Mouse (Mus musculus): Measurements from ENCODE around the gene Gm20390.

Gm20390 gene

DNA sequence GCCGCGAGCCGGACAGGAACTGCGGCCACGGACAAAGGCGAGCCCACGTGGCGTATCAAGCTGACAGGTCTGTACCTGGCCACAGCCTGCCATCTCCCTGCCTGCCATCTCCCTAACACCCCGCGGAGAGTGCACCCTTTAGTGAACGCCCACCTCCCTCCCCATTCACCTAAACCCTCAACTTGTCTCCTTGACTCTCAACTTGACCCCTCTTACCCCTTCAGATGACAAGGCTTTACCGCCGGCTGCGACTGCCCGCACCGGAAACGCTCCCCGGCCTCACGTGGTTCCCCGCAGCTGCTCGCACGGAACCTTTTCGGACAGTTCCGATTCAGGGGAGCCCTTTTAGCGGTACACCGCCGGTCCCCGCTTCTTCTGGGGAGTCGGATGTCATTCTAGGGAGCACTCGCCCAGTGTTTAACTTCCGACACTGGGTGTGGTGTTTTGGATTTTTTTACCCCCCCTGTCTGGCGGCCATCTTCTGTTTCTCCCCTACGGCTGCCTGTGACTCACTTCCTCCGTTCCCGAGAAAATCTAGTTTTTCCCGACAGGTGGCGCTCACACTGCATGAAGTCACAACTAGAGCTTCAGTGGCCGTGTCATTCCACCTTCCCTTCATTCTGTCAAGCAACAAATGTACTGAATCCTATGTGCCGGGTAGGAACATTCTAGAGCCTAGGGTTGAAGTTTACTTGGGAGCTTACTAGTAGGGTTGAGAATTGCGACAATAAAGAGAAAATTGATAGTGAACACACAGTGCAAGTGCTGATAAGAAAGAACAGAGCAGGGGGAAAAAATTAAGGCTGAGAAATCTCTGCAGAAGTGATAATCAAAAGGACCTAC, at the start of gene Gm20390, which contains the start of gene Nme1:
Gene Gm20390 (minus strand): TSS at position 289 of the 843 bp plus-strand sequence.
Gene Nme1 (minus strand): TSS at position 517 of the 843 bp plus-strand sequence.
- peak; percentile 100 for DNase-seq (ENCODE audit: low read depth, low spot score)

GRCm38 (mm10) chr11:94003346-94003745, 35.3 kb upstream of the Gm20390 start:
- no peak for DNase-seq (ENCODE audit: low read depth, low spot score)

DNA sequence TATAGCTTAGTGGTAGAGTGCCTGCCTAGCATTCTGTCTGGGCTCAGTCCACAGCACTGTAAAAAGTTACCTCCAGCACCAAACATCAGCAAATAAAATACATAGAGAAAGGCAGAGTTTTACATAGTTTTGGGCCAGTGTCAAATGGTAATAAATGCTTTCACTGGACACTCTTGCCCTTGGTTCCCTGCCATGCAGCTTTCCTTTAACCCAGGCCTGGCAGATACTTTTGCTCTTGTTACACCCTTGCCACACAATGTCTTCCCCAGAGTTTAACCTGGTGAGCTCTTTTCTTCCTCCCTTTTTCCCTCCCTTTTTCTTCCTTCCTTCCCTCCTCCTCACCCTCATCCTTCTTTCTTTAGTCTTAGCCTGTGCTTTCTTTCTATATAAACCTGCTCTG, 31.2 kb upstream of the Gm20390 start:
- DNase-seq (ENCODE audit: low read depth, low spot score), result no peak

GRCm38 (mm10) chr11:93997141-93997775, 29.2 kb upstream of the Gm20390 start:
- DNase-seq (ENCODE audit: low read depth, low spot score), result peak; percentile 21

GRCm38 (mm10) chr11:93996306-93997140, 28.4 kb upstream of the Gm20390 start:
- DNase-seq (ENCODE audit: low read depth, low spot score), result peak; percentile 47

DNA sequence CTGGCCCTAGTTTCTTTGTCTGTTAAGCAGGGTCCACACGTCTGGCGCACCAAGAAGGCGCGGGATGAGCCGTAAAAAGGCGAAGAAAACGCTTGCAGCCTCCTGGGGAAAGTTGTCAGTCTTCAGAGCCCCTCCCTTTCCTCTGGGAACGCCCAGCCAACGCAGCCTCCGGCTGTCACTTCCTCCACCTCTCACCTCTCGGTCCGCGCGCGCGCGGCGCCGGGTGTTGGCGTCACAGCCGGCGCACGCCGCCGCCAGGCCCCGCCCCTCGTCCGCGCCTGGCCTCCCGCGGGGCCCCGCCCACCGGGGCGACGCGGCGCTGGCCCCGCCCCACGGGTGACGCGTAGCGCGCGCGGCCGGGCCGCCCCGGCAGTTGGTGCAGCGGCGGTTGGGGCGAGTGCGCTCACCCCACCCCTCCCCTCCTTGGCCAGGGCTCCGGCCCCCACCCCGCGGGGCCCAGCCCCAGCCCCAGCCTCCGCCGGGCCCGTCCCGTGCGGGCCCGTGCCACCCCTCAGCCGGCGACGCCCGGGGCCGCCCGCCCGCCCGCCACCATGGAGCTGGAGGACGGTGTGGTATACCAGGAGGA, 27.7 kb upstream of the Gm20390 start, which contains the start of gene Spag9:
Gene Spag9 (plus strand): TSS at position 372 of the 586 bp plus-strand sequence.
- DNase-seq (ENCODE audit: low read depth, low spot score), result peak; percentile 97

DNA sequence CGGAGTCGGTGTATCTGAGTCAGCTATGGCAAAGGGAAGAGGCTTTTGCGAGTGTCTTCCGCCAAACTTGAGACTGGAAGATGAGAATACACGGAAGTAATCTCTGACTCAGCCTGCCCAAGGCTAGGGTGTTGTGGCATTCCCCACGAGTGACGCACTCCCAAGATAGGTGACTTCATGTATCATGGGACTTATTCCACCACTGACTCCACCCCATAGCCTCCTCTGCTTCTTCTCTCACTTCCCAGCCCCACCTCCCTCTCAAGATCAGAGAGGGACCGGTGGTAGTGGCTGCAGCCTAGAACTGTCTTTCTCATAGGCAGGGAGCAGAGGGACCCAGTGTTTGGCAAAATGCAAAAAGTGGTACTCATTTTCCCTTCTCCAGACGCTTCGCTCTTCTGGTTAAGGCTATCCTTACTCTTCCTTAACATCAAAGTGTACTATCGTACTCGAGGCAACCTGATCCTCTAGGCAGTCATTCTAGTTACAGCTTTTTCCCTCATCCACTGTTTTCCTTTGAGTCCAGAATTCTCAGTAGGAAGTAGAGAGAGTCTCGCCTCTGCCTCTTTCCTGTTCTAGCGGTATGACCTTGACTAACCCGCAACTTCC, 27.1 kb upstream of the Gm20390 start:
- DNase-seq (ENCODE audit: low read depth, low spot score), result peak; percentile 96

DNA sequence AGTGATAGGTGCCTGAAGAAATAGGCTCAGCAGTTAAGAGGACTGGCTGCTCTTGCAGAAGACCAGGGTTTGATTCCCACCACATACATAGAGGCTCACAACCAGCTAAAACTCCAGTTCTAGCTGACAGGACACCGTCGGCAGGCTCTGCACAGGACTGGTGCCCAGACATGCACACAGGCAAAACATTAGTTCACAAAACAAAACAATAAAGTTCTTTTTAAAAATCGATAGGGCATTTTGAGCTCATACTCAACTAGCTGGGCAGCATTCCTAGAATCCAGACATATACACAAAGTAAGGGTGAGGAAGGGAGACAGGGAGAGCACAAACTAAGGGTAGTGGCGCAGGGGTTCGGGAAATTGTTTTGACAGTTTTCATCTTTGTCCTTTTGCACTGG, 26.4 kb upstream of the Gm20390 start:
- no peak for DNase-seq (ENCODE audit: low read depth, low spot score)

DNA sequence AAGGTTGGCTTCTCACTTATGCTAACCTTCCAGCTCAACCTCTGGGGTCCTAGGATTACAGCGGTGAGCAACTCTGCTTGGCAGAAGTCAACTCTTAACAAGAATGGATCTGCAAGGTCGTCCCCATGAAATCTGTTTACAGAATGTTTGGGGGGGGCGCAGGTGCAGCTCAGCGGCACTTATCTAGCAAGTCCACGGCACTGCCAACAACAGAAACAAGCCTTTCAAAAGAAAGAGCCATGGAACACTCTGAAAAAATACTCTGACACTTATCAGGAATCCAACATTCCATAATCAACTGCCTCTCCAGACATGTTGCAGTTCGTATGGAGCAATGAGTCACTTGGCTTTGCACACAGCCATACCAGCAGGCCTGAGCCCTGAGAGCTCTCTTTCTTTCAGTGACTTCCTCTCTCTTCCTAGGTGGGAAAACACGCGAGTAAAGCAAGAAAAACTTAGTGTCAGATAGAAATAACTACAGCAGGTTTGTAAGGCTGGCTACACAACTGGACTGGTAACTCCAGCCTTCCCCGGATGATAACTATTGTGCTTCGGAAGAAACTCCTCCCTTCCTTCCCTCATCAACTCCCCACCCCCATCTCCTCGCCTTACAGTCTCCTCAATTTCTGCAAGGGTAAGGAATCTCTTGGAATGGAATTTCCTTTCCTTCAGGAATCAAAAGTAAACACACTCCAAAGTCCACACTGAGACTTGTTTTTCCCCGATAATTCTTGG, 20.4 kb upstream of the Gm20390 start:
- DNase-seq (ENCODE audit: low read depth, low spot score), result no peak

DNA sequence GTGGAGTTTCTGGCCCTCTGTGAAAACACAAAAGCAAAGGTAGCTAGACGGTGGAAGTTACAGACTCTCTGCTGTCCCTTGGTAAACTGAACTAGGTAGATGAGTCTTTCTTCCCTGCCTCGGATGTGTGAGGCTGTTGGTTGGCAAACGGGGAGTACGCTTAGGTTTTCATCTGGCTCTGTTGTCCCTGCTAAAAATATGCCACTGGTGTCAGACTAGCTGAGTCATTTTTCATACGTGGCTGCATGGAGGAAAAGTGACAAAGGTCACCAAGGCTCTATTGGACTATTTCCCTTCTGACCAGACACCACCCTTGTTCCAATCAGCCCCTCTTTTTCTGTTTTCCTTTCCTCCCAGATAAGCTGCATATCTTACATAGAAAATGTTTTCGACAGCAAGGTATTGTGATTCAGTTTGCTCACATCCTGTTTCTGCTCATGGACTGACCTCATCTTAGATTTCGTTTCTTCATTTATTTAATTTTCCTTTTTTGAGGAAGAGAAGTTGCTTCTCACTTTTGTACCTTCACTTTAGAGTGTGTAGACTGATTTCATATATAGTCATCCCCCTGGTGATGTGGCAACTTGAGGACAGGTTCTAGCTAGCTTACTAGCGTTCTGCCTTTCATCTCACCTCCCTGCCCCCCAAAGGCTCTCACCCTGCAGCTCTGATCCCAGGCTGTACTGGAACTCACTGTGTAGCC, 19.7 kb upstream of the Gm20390 start:
- peak; percentile 51 for DNase-seq (ENCODE audit: low read depth, low spot score)

DNA sequence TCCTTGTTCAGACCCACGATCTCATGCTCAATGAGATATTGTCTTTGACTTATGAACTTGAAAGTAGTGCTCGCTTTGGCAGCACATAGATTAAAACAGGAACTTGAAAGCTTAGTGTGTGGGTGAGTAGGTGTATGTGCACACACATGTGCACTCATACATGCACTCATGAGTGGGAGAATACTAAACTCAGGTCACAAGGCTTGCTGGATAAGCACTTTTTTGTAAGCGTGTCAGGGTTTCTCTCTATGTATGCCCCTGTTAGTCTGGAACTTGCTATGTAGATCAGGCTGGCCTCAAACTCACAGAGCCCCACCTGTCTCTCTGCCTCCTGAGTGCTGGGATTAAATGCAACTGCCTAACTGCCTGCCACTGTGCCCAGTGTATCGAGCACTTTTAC, 18.9 kb upstream of the Gm20390 start:
- no peak for DNase-seq (ENCODE audit: low read depth, low spot score)

- DNase-seq (ENCODE audit: low read depth, low spot score), result peak; percentile 16
Measured at GRCm38 (mm10) chr11:93986298-93986697, 18.2 kb upstream of the Gm20390 start.

- no peak for DNase-seq (ENCODE audit: low read depth, low spot score)
Measured at GRCm38 (mm10) chr11:93985265-93985664, 17.2 kb upstream of the Gm20390 start.

- DNase-seq (ENCODE audit: low read depth, low spot score), result no peak
Measured at GRCm38 (mm10) chr11:93984619-93985018, 16.5 kb upstream of the Gm20390 start.

GRCm38 (mm10) chr11:93979502-93980049, 11.5 kb upstream of the Gm20390 start:
- DNase-seq (ENCODE audit: low read depth, low spot score), result no peak

DNA sequence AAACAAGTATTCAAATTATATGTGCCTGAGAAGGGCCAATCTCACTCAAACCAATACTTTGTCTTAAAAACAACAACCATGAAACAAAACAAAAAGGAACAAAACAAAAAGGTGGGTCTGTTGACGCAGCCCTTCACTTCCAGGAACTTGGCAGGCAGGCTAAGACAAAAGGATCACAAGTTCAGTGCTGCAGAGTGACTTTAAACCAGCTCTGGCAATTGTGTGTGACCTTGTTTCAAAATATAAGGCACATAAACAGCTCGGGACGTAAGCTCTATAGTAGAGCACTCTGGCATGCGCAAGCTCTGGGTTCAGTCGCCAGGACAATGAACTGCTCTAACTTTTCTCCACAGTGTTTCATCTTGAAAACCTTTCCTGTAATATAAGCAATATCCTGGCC, 4.9 kb upstream of the Gm20390 start:
- DNase-seq (ENCODE audit: low read depth, low spot score), result no peak

DNA sequence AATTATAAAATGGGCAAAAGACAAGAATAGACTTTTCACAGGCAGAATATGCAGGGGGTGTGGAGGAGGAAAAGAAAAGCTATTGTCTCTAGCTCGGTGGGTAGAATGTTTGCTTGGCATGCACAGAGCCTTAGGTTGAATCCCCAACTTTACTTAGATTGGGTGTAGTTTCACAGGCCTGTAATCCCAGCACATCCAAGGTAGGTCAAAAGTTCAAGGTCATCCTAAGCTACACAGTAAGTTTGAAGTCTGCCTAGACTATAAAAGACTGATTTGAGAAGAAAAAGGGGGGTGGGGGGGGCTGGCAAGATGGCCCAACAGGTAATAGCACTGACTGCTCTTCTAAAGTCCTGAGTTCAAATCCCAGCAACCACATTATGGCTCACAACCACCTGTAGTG, 1.7 kb upstream of the Gm20390 start:
- DNase-seq (ENCODE audit: low read depth, low spot score), result no peak

GRCm38 (mm10) chr11:93969171-93969570, 1.1 kb upstream of the Gm20390 start:
- no peak for DNase-seq (ENCODE audit: low read depth, low spot score)

GRCm38 (mm10) chr11:93968848-93969128, 695 bp upstream of the Gm20390 start:
- no peak for DNase-seq (ENCODE audit: low read depth, low spot score)

DNA sequence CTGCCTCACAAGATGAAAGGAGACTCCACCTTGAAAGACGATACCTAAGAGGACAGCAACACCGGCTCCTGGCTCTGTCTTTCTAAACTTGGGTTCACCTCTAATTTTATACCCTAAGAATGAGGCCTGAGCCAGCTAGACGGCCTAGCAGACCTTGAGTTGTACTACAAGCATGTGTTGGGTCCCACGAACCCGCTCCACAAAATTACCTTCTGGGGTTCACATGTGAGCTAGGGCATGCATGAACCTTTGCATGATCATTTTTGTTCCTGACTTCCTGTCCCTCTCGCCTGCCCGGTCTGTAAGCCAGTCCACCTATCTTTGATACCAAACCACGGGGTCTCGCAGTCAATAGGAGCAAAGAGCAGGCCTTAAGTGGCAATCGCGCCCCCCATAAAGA, 712 bp downstream of the Gm20390 start:
- no peak for DNase-seq (ENCODE audit: low read depth, low spot score)

All from brain, adult 2 months (tissue).